Mouse (Mus musculus): ENCODE measurements around the gene Ogdhl. TPM values are rescaled to one million over a fixed set of nuclear protein-coding genes. Genes with fewer than 3 reads are reported as not detected.

Ogdhl gene
- 0.20 and 0.68 TPM in 2 replicates for polyA plus RNA-seq (2012; rRNA removed; ENCODE audit: low replicate concordance)

GRCm38 (mm10) chr14:32321732-32322685, at the start of gene Ogdhl:
Gene Ogdhl, plus strand, starts transcription at chr14:32322019.

DNA sequence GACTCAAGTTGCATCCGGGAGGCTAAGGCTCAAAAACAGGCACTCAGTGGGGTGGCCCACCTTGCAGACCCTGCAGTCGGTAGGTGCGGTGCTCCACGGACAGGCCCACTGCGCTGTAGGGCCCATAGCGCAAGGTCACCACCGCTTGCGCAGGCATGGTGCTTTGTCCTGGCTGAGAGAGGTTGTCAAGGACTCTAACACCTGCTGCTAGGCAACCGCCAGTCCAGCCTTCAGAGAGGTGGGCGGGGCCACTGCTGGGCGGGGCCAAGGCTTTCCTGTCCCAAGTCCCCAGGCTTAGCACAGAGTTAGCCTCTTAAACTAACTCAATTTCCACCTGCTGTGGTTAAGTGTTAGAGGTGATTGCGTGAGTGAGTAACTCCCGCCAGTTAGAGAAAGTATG, 66.4 kb downstream of the Ogdhl start, which contains the start of gene 1700024G13Rik:
Gene 1700024G13Rik (minus strand): TSS at position 196 of the 400 bp plus-strand sequence.

Other genes with a start within 250 kb of the Ogdhl start
- 18.0 and 22.6 TPM in 2 replicates for gene Oxnad1, start 236.6 kb upstream of the Ogdhl start, polyA plus RNA-seq (2012; rRNA removed; ENCODE audit: low replicate concordance)
- gene Dph3, start 236.3 kb upstream of the Ogdhl start, polyA plus RNA-seq (2012; rRNA removed; ENCODE audit: low replicate concordance), result 10.1 and 30.8 TPM in 2 replicates
- not detected in 2 replicates for gene Msmb, start 180.0 kb upstream of the Ogdhl start, polyA plus RNA-seq (2012; rRNA removed; ENCODE audit: low replicate concordance)
- gene Ncoa4, start 162.2 kb upstream of the Ogdhl start, polyA plus RNA-seq (2012; rRNA removed; ENCODE audit: low replicate concordance), result 41.6 and 96.2 TPM in 2 replicates
- gene Timm23, start 120.1 kb upstream of the Ogdhl start, polyA plus RNA-seq (2012; rRNA removed; ENCODE audit: low replicate concordance), result 149 and 243 TPM in 2 replicates
- gene Parg, start 120.1 kb upstream of the Ogdhl start, polyA plus RNA-seq (2012; rRNA removed; ENCODE audit: low replicate concordance), result 4.5 and 5.1 TPM in 2 replicates
- not detected in 2 replicates for gene 1700024G13Rik, start 66.4 kb downstream of the Ogdhl start, polyA plus RNA-seq (2012; rRNA removed; ENCODE audit: low replicate concordance)
- gene Slc18a3, start 142.8 kb downstream of the Ogdhl start, polyA plus RNA-seq (2012; rRNA removed; ENCODE audit: low replicate concordance), result not detected in 2 replicates
- 0.62 TPM in 1 of 2 replicates, not detected in the other for gene Chat, start 144.0 kb downstream of the Ogdhl start, polyA plus RNA-seq (2012; rRNA removed; ENCODE audit: low replicate concordance)
- gene Ercc6, start 191.5 kb downstream of the Ogdhl start, polyA plus RNA-seq (2012; rRNA removed; ENCODE audit: low replicate concordance), result 2.4 and 7.7 TPM in 2 replicates